Mouse (Mus musculus) embryonic facial prominence, embryonic 15.5 days (tissue): ENCODE measurements around the gene Rock2. TPM values are rescaled to one million over a fixed set of nuclear protein-coding genes. Genes with fewer than 3 reads are reported as not detected.

ENCODE experiments used
- ATAC-seq: fragments of 200-750 bp; cut with Nextera tagmentation; 2 replicates; pipeline ENCODE4 v1.8.0; 2017; ENCODE audit warnings: low read depth, moderate TSS enrichment; ENCODE audit not compliant: insufficient number of reproducible peaks, low FRiP score, low TSS enrichment
- H3K27ac ChIP-seq: fragments of 300-500 bp; sonication (generic); replicated peaks from 2 replicates; pipeline ENCODE4 v1.5.1; 2015; ENCODE audit warnings: mild to moderate bottlenecking, inconsistent platforms
- H3K27me3 ChIP-seq: fragments of 300-500 bp; sonication (generic); 2 replicates; pipeline ENCODE4 v1.6.1; 2015; ENCODE audit warnings: inconsistent platforms
- H3K36me3 ChIP-seq: fragments of 300-500 bp; sonication (generic); 2 replicates; pipeline ENCODE4 v1.6.1; 2015; ENCODE audit warnings: mild to moderate bottlenecking, inconsistent platforms
- H3K4me1 ChIP-seq: fragments of 300-500 bp; sonication (generic); 2 replicates; pipeline ENCODE4 v1.6.1; 2015; ENCODE audit warnings: inconsistent platforms
- H3K4me2 ChIP-seq: fragments of 300-500 bp; sonication (generic); replicated peaks from 2 replicates; pipeline ENCODE4 v1.6.1; 2015; ENCODE audit warnings: mild to moderate bottlenecking, inconsistent platforms
- H3K4me3 ChIP-seq: fragments of 300-500 bp; sonication (generic); replicated peaks from 2 replicates; pipeline ENCODE4 v1.5.1; 2015; ENCODE audit warnings: mild to moderate bottlenecking, inconsistent platforms
- H3K9ac ChIP-seq: fragments of 300-500 bp; sonication (generic); 2 replicates; pipeline ENCODE4 v1.6.1; 2015; ENCODE audit warnings: inconsistent platforms
- H3K9me3 ChIP-seq: fragments of 300-500 bp; sonication (generic); replicated peaks from 2 replicates; pipeline ENCODE4 v1.6.1; 2016; ENCODE audit warnings: inconsistent platforms
- WGBS: fragments of 180-500 bp; shearing (Covaris S2); methylation state at CpG from one replicate; pipeline ENCODE4 v1.1.7; 2015; 5-methylcytosine and 5-hydroxymethylcytosine counted together
- polyA plus RNA-seq: library from polyadenylated mRNA; unstranded; fragments of >200 nt; fragmentation: Nextera tagmentation; extraction: Ambion mirVana; gene quantifications from 2 replicates; pipeline ENCODE4 v1.2.1, GENCODE M21; 2015

Rock2 gene
- polyA plus RNA-seq, 1 experiment from 2014 or later: 17.9 TPM

GRCm38 (mm10) chr12:16903949-16904635 lies 9.4 kb downstream of the Rock2 start:
- Histone ChIP-seq H3K4me2 (no peak overlapping the region), H3K9ac (no peak overlapping the region), H3K27ac (no peak overlapping the region), H3K36me3 (no peaks in the 10 kb centered on the region), H3K9me3 (no peaks in the 10 kb centered on the region), H3K4me3 (no peak overlapping the region), H3K27me3 (no peaks in the 10 kb centered on the region), H3K4me1 (peaks cover 6% of the 10 kb centered on the region; the same call in 1 of the 2 replicates)
- no peak for ATAC-seq
- WGBS: 76% methylated on average over 2 of the region's 2 CpGs

- 85% methylated on average over 1 of the region's 1 CpGs for whole genome bisulfite sequencing
- H3K9ac ChIP-seq: no peak overlapping the region
Observed at GRCm38 (mm10) chr12:16907282-16907846, 12.7 kb downstream of the Rock2 start.

DNA sequence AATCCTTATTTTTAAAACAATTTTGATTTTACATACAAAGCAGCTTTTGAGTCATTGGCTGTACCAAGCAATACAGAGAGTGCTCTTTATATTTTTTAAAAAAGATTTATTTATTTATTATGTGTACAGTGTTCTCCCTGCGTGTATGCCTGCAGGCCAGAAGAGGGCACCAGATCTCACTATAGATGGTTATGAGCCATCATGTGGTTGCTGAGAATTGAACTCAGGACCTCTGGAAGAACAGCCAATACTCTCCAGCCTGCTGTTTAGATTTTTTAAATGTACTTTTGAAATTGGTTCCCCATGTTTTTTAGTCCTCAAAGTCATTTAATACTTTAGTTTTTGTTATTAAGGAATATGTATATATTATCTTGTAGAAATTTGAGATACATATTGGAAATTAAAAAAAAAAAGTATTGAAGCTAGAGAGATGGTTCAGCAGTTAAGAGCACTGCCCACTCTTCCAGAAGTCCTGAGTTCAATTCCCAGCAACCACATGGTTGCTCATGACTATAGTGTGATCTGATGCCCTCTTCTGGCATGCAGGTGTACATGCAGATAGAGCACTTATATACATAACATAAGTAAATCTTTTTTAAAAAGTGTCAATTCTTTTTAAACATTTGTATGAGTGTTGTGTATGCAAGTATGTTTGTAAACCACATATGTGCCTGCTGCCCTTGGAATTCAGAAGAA lies 13.4 kb downstream of the Rock2 start:
- H3K27ac ChIP-seq: no peak overlapping the region
- no peak for ATAC-seq
- no peak overlapping the region for H3K4me2 ChIP-seq
- no peaks in the 10 kb centered on the region for H3K36me3 ChIP-seq
- H3K9ac ChIP-seq: no peak overlapping the region
- no peaks in the 10 kb centered on the region for H3K4me1 ChIP-seq
- H3K9me3 ChIP-seq: no peaks in the 10 kb centered on the region
- no peaks in the 10 kb centered on the region for H3K27me3 ChIP-seq
- no peak overlapping the region for H3K4me3 ChIP-seq
- 91% methylated on average over 1 of the region's 1 CpGs for WGBS

More at GRCm38 (mm10) chr12:16907282-16907846, 12.7 kb downstream of the Rock2 start:
- no peak overlapping the region for H3K4me2 ChIP-seq
- no peaks in the 10 kb centered on the region for H3K4me1 ChIP-seq
- H3K36me3 ChIP-seq: no peaks in the 10 kb centered on the region
- no peaks in the 10 kb centered on the region for H3K9me3 ChIP-seq
- no peaks in the 10 kb centered on the region for H3K27me3 ChIP-seq
- ATAC-seq: no peak
- H3K27ac ChIP-seq: no peak overlapping the region
- H3K4me3 ChIP-seq: no peak overlapping the region

DNA sequence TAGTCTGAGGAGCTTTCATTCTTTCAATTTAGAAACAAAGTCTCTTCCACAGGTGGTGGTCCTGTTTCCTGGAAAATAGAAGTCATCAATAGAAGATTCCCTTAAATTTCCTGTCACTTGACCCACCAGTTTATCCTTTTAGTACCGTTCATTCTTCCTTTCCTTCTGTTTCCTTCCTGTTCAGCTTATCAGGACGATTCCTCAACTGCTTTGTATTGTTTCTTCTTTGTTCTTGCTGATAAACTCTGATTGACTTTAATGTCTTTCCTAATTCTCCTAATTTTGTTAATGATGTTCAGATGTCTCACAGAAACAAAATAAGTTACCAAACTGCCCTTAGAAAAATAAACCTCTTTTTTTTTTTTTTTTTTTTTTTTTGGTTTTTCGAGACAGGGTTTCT lies 16.8 kb downstream of the Rock2 start:
- Histone ChIP-seq H3K4me2 (no peak overlapping the region), H3K9ac (no peak overlapping the region), H3K36me3 (no peaks in the 10 kb centered on the region), H3K4me3 (no peak overlapping the region), H3K27ac (no peak overlapping the region), H3K4me1 (no peaks in the 10 kb centered on the region), H3K27me3 (no peaks in the 10 kb centered on the region), H3K9me3 (no peaks in the 10 kb centered on the region)
- 45% methylated on average over 2 of the region's 3 CpGs for WGBS
- ATAC-seq: no peak

DNA sequence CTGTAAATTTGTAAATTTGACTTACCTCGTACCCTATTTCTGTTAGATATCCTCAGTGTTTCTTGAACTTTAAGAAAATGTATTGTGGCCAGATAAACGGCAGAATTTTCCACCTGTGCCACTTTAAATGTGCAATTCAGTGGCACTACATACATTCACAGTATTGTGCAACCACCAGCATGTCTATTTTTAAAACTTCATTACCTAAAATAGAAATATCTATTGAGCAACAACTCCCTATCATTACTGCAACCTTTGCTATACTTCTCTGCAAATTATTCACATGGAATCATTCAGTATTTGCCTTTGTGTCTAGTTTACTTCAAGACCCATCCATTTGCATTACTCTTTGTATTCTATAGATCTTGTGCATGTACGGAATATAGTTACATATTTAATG lies 17.9 kb downstream of the Rock2 start:
- Histone ChIP-seq H3K9ac (no peak overlapping the region), H3K9me3 (no peaks in the 10 kb centered on the region), H3K4me1 (no peaks in the 10 kb centered on the region), H3K27ac (no peak overlapping the region), H3K36me3 (no peaks in the 10 kb centered on the region), H3K4me2 (no peak overlapping the region), H3K4me3 (no peak overlapping the region), H3K27me3 (no peaks in the 10 kb centered on the region)
- WGBS: 90% methylated on average over 3 of the region's 3 CpGs
- no peak for ATAC-seq

DNA sequence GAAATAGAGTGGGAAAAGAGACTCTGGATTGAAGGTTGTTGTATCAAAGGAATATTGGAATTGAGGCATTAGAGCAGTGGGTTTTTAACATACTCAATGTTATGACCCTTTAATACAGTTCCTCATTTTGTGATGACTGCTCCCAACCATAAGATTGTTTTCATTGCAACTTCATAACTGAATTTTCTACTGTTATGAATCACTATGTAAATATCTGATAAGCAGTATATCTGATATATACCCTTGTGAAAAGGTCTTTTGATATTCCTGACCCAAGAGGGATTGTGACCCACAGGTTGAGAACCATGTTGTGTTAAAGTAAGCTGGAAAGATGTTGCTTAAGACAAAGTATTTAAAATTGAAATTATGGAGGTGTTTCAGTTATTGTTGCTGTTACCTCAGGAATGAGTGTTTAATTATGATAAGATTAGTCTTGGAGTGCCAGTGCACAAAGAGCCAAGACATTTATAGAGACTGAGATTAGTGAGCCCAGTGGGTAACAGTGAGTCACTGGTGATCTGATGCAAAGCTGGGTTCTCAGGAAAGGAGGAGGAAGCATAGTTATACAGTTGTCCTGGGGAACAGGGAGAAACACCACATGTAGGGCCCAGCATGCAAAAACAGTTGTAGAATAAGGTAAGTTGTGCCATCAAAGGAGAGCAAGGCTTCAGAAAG lies 25.6 kb downstream of the Rock2 start:
- Histone ChIP-seq H3K9ac (no peak overlapping the region), H3K4me2 (no peak overlapping the region), H3K27me3 (no peaks in the 10 kb centered on the region), H3K4me3 (no peak overlapping the region), H3K36me3 (no peaks in the 10 kb centered on the region), H3K4me1 (no peaks in the 10 kb centered on the region), H3K27ac (no peak overlapping the region), H3K9me3 (no peaks in the 10 kb centered on the region)
- ATAC-seq: no peak

- H3K27ac ChIP-seq: no peak overlapping the region
Observed at GRCm38 (mm10) chr12:16927889-16928288, 33.2 kb downstream of the Rock2 start.

GRCm38 (mm10) chr12:16934423-16934822 lies 39.7 kb downstream of the Rock2 start:
- H3K36me3 ChIP-seq: peaks cover 8% of the 10 kb centered on the region; the same call in 1 of the 2 replicates
- H3K9ac ChIP-seq: no peak overlapping the region
- no peak for ATAC-seq
- no peak overlapping the region for H3K4me3 ChIP-seq
- no peak overlapping the region for H3K4me2 ChIP-seq
- 85% methylated on average over 1 of the region's 1 CpGs for WGBS
- no peaks in the 10 kb centered on the region for H3K9me3 ChIP-seq
- H3K4me1 ChIP-seq: no peaks in the 10 kb centered on the region
- no peaks in the 10 kb centered on the region for H3K27me3 ChIP-seq
- H3K27ac ChIP-seq: no peak overlapping the region

More at GRCm38 (mm10) chr12:16927889-16928288, 33.2 kb downstream of the Rock2 start:
- WGBS: 87% methylated on average over 2 of the region's 2 CpGs
- no peak overlapping the region for H3K4me3 ChIP-seq
- no peak overlapping the region for H3K4me2 ChIP-seq
- H3K27me3 ChIP-seq: no peaks in the 10 kb centered on the region
- no peaks in the 10 kb centered on the region for H3K9me3 ChIP-seq
- no peak overlapping the region for H3K9ac ChIP-seq
- H3K36me3 ChIP-seq: peaks cover 11% of the 10 kb centered on the region
- no peaks in the 10 kb centered on the region for H3K4me1 ChIP-seq
- ATAC-seq: no peak

DNA sequence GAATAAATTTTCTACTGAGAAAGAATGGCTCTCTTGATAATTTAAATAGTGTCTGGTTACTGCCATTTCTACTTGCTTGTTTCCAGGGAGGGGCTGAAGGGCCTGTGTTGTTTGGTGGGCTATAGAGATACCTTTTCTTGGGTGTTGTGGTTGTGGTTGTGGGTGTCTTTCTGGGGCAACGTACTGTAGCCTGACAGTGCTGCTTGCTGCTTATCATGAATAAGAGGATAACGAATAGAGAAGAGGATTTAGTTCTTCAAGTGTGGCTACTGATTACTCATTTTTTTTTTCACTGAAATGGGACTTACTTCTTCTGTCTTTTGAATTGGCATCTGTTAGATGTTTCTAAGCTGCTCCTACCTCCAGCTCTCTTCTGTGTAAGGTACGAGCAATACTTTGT lies 47.3 kb downstream of the Rock2 start:
- Histone ChIP-seq H3K36me3 (peaks cover 9% of the 10 kb centered on the region; the same call in 1 of the 2 replicates), H3K9ac (no peak overlapping the region), H3K4me3 (no peak overlapping the region), H3K27ac (no peak overlapping the region), H3K27me3 (no peaks in the 10 kb centered on the region), H3K9me3 (no peaks in the 10 kb centered on the region), H3K4me2 (no peak overlapping the region), H3K4me1 (no peaks in the 10 kb centered on the region)
- no peak for ATAC-seq
- WGBS: 85% methylated on average over 3 of the region's 3 CpGs

DNA sequence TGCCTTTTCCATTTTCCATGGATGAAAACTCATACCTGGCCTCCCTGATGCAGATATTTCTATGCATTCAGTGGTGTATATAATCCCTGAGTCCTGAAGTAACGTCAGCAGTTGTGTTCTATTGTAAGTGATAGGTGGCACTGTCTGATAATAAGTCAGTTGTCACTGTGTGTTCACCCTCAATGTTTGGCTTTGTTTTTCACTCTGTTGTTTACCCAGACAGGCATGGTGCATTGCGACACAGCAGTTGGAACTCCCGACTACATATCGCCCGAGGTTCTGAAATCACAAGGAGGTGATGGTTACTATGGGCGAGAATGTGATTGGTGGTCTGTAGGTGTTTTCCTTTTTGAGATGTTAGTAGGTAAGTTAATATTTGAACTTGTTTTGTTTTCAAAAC lies 53.5 kb downstream of the Rock2 start:
- Histone ChIP-seq H3K27ac (no peak overlapping the region), H3K9me3 (no peaks in the 10 kb centered on the region), H3K9ac (no peak overlapping the region), H3K4me2 (no peak overlapping the region), H3K4me1 (no peaks in the 10 kb centered on the region), H3K4me3 (no peak overlapping the region), H3K36me3 (peaks cover 17% of the 10 kb centered on the region), H3K27me3 (no peaks in the 10 kb centered on the region)
- WGBS: 85% methylated on average over 6 of the region's 6 CpGs
- ATAC-seq: no peak

GRCm38 (mm10) chr12:16958851-16959250 lies 64.2 kb downstream of the Rock2 start:
- Histone ChIP-seq H3K36me3 (peaks cover 41% of the 10 kb centered on the region), H3K27ac (no peak overlapping the region), H3K4me1 (no peaks in the 10 kb centered on the region), H3K9ac (no peak overlapping the region), H3K4me3 (no peak overlapping the region), H3K9me3 (no peaks in the 10 kb centered on the region), H3K27me3 (no peaks in the 10 kb centered on the region), H3K4me2 (no peak overlapping the region)
- WGBS: 63% methylated on average over 1 of the region's 1 CpGs
- no peak for ATAC-seq
